Mouse (Mus musculus) intestine, embryonic 14.5 days (tissue): ENCODE measurements around the gene Bcdin3d. TPM values are rescaled to one million over a fixed set of nuclear protein-coding genes. Genes with fewer than 3 reads are reported as not detected.

Experiments
- ATAC-seq: fragments of 200-750 bp; cut with Nextera tagmentation; replicated peaks from 2 replicates; pipeline ENCODE4 v1.8.0; 2017; ENCODE audit warnings: low read depth, moderate number of reproducible peaks, moderate TSS enrichment, moderate library complexity; ENCODE audit not compliant: low FRiP score, low TSS enrichment
- DNase-seq: peaks from one replicate; pipeline ENCODE4 v3.0.0-alpha.2; 2018; ENCODE audit warnings: low spot score
- H3K27ac ChIP-seq: fragments of 300-500 bp; sonication (generic); 2 replicates; pipeline ENCODE4 v1.5.1; 2014; ENCODE audit warnings: low read depth, mild to moderate bottlenecking, control low read depth
- H3K27me3 ChIP-seq: fragments of 300-500 bp; sonication (generic); replicated peaks from 2 replicates; pipeline ENCODE4 v1.6.1; 2014; ENCODE audit warnings: low read length, control low read depth; ENCODE audit not compliant: control insufficient read depth, insufficient read depth
- H3K36me3 ChIP-seq: fragments of 300-500 bp; sonication (generic); 2 replicates; pipeline ENCODE4 v1.6.1; 2014; ENCODE audit warnings: low read length, control low read depth; ENCODE audit not compliant: control insufficient read depth, insufficient read depth
- H3K4me1 ChIP-seq: fragments of 300-500 bp; sonication (generic); replicated peaks from 2 replicates; pipeline ENCODE4 v1.6.1; 2014; ENCODE audit warnings: low read length, control low read depth, mixed read lengths; ENCODE audit not compliant: control insufficient read depth, insufficient read depth
- H3K4me2 ChIP-seq: fragments of 300-500 bp; sonication (generic); 2 replicates; pipeline ENCODE4 v1.6.1; 2014; ENCODE audit warnings: low read length
- H3K4me3 ChIP-seq: fragments of 300-500 bp; sonication (generic); 2 replicates; pipeline ENCODE4 v1.5.1; 2014; ENCODE audit warnings: low read depth, low read length, control low read depth, mixed read lengths
- H3K9ac ChIP-seq: fragments of 300-500 bp; sonication (generic); 2 replicates; pipeline ENCODE4 v1.6.1; 2014; ENCODE audit warnings: mild to moderate bottlenecking, low read length
- H3K9me3 ChIP-seq: fragments of 300-500 bp; sonication (generic); 2 replicates; pipeline ENCODE4 v1.6.1; 2016; ENCODE audit warnings: low read length, control low read depth; ENCODE audit not compliant: control insufficient read depth
- WGBS: fragments of 180-500 bp; shearing (Covaris S2); extraction: QIAGEN DNeasy Blood & Tissue Kit; methylation state at CpG from one replicate; pipeline ENCODE4 v1.1.7; 2014; 5-methylcytosine and 5-hydroxymethylcytosine counted together
- polyA plus RNA-seq: library from polyadenylated mRNA; unstranded; fragments of >200 nt; fragmentation: Nextera tagmentation; extraction: Ambion mirVana; gene quantifications from 2 replicates; pipeline ENCODE4 v1.2.1, GENCODE M21; 2014

Bcdin3d gene
- polyA plus RNA-seq, 1 experiment from 2014 or later: 12.4 TPM

- no peaks in the 10 kb centered on the region for H3K36me3 ChIP-seq
- no peaks in the 10 kb centered on the region for H3K27me3 ChIP-seq
- H3K4me3 ChIP-seq: no peak overlapping the region
- no peaks in the 10 kb centered on the region for H3K9me3 ChIP-seq
- ATAC-seq: 0 out of 2 replicates have a peak, but pooled peaks have one; percentile 21
- peaks cover 21% of the 10 kb centered on the region for H3K4me1 ChIP-seq
- no peak overlapping the region for H3K9ac ChIP-seq
- 71% methylated on average over 15 of the region's 15 CpGs for WGBS
- H3K27ac ChIP-seq: no peak overlapping the region
- no peak for DNase-seq
- no peak overlapping the region for H3K4me2 ChIP-seq
Measured at GRCm38 (mm10) chr15:99505324-99506095, 31.0 kb upstream of the Bcdin3d start.

GRCm38 (mm10) chr15:99503256-99503655 lies 28.7 kb upstream of the Bcdin3d start:
- no peaks in the 10 kb centered on the region for H3K27me3 ChIP-seq
- no peak overlapping the region for H3K4me3 ChIP-seq
- H3K9ac ChIP-seq: no peak overlapping the region
- whole genome bisulfite sequencing: 46% methylated on average over 5 of the region's 5 CpGs
- no peak for DNase-seq
- H3K36me3 ChIP-seq: no peaks in the 10 kb centered on the region
- H3K27ac ChIP-seq: no peak overlapping the region
- no peaks in the 10 kb centered on the region for H3K9me3 ChIP-seq
- H3K4me2 ChIP-seq: no peak overlapping the region
- no peak for ATAC-seq
- H3K4me1 ChIP-seq: peaks cover 24% of the 10 kb centered on the region

- H3K4me2 ChIP-seq: no peak overlapping the region
- no peaks in the 10 kb centered on the region for H3K27me3 ChIP-seq
- no peak overlapping the region for H3K4me3 ChIP-seq
- no peaks in the 10 kb centered on the region for H3K9me3 ChIP-seq
- no peak for ATAC-seq
- DNase-seq: peak; percentile 64
- H3K9ac ChIP-seq: no peak overlapping the region
- WGBS: 28% methylated on average over 12 of the region's 12 CpGs
- peaks cover 27% of the 10 kb centered on the region for H3K4me1 ChIP-seq
- no peaks in the 10 kb centered on the region for H3K36me3 ChIP-seq
- peak overlapping the region; percentile 35 for H3K27ac ChIP-seq
Measured at GRCm38 (mm10) chr15:99502311-99502831, 27.8 kb upstream of the Bcdin3d start.

- H3K9ac ChIP-seq: no peak overlapping the region
- no peak for ATAC-seq
Measured at GRCm38 (mm10) chr15:99501292-99502260, 27.0 kb upstream of the Bcdin3d start.

GRCm38 (mm10) chr15:99500320-99500719 lies 25.8 kb upstream of the Bcdin3d start:
- 40% methylated on average over 5 of the region's 5 CpGs for WGBS
- Histone ChIP-seq H3K36me3 (no peaks in the 10 kb centered on the region), H3K27me3 (no peaks in the 10 kb centered on the region), H3K9me3 (no peaks in the 10 kb centered on the region), H3K4me2 (no peak overlapping the region), H3K4me3 (no peak overlapping the region), H3K4me1 (peaks cover 25% of the 10 kb centered on the region), H3K27ac (no peak overlapping the region), H3K9ac (no peak overlapping the region)
- DNase-seq (no peak), ATAC-seq (no peak)

More at GRCm38 (mm10) chr15:99501292-99502260, 27.0 kb upstream of the Bcdin3d start:
- Histone ChIP-seq H3K9me3 (no peaks in the 10 kb centered on the region), H3K4me2 (no peak overlapping the region), H3K4me1 (peaks cover 27% of the 10 kb centered on the region), H3K4me3 (no peak overlapping the region), H3K27ac (peak overlapping the region; percentile 35; the same call in 1 of the 2 replicates), H3K27me3 (no peaks in the 10 kb centered on the region), H3K36me3 (no peaks in the 10 kb centered on the region)
- 70% methylated on average over 20 of the region's 20 CpGs for WGBS
- no peak for DNase-seq

- Histone ChIP-seq H3K27me3 (no peaks in the 10 kb centered on the region), H3K9ac (no peak overlapping the region), H3K9me3 (no peaks in the 10 kb centered on the region), H3K36me3 (no peaks in the 10 kb centered on the region), H3K4me1 (peaks cover 22% of the 10 kb centered on the region), H3K4me3 (no peak overlapping the region), H3K27ac (no peak overlapping the region), H3K4me2 (no peak overlapping the region)
- DNase-seq (no peak), ATAC-seq (no peak)
- WGBS: 49% methylated on average over 6 of the region's 6 CpGs
Measured at GRCm38 (mm10) chr15:99499726-99500125, 25.2 kb upstream of the Bcdin3d start.

GRCm38 (mm10) chr15:99498781-99499180 lies 24.3 kb upstream of the Bcdin3d start:
- no peaks in the 10 kb centered on the region for H3K36me3 ChIP-seq
- ATAC-seq (0 out of 2 replicates have a peak, but pooled peaks have one; percentile 22), DNase-seq (no peak)
- no peak overlapping the region for H3K9ac ChIP-seq
- H3K27ac ChIP-seq: no peak overlapping the region
- H3K4me3 ChIP-seq: no peak overlapping the region
- no peaks in the 10 kb centered on the region for H3K27me3 ChIP-seq
- H3K9me3 ChIP-seq: no peaks in the 10 kb centered on the region
- no peak overlapping the region for H3K4me2 ChIP-seq
- 45% methylated on average over 4 of the region's 4 CpGs for WGBS
- peaks cover 22% of the 10 kb centered on the region for H3K4me1 ChIP-seq

GRCm38 (mm10) chr15:99498356-99498755 lies 23.8 kb upstream of the Bcdin3d start:
- H3K9ac ChIP-seq: no peak overlapping the region
- no peaks in the 10 kb centered on the region for H3K36me3 ChIP-seq
- no peaks in the 10 kb centered on the region for H3K9me3 ChIP-seq
- no peak for ATAC-seq
- WGBS: 63% methylated on average over 4 of the region's 4 CpGs
- H3K4me1 ChIP-seq: peaks cover 22% of the 10 kb centered on the region
- no peak overlapping the region for H3K27ac ChIP-seq
- H3K27me3 ChIP-seq: no peaks in the 10 kb centered on the region
- no peak for DNase-seq
- H3K4me3 ChIP-seq: no peak overlapping the region
- no peak overlapping the region for H3K4me2 ChIP-seq
